Mouse (Mus musculus) midbrain, embryonic 15.5 days (tissue): ENCODE measurements around the gene Mfsd5. TPM values are rescaled to one million over a fixed set of nuclear protein-coding genes. Genes with fewer than 3 reads are reported as not detected.

Source experiments
- ATAC-seq: fragments of 200-750 bp; cut with Nextera tagmentation; replicated peaks from 2 replicates; pipeline ENCODE4 v1.8.0; 2017; ENCODE audit warnings: moderate TSS enrichment
- H3K27ac ChIP-seq: fragments of 300-500 bp; sonication (generic); 2 replicates; pipeline ENCODE4 v1.5.1; 2015; ENCODE audit warnings: mild to moderate bottlenecking, inconsistent platforms
- H3K27me3 ChIP-seq: fragments of 300-500 bp; sonication (generic); replicated peaks from 2 replicates; pipeline ENCODE4 v1.6.1; 2015; ENCODE audit warnings: inconsistent platforms
- H3K36me3 ChIP-seq: fragments of 300-500 bp; sonication (generic); replicated peaks from 2 replicates; pipeline ENCODE4 v1.6.1; 2015; ENCODE audit warnings: inconsistent platforms
- H3K4me1 ChIP-seq: fragments of 300-500 bp; sonication (generic); 2 replicates; pipeline ENCODE4 v1.6.1; 2015; ENCODE audit warnings: inconsistent platforms
- H3K4me2 ChIP-seq: fragments of 300-500 bp; sonication (generic); 2 replicates; pipeline ENCODE4 v1.6.1; 2015; ENCODE audit warnings: inconsistent platforms, mild to moderate bottlenecking, moderate library complexity
- H3K4me3 ChIP-seq: fragments of 300-500 bp; sonication (generic); 2 replicates; pipeline ENCODE4 v1.5.1; 2015; ENCODE audit warnings: mild to moderate bottlenecking, inconsistent platforms
- H3K9ac ChIP-seq: fragments of 300-500 bp; sonication (generic); 2 replicates; pipeline ENCODE4 v1.6.1; 2015; ENCODE audit warnings: mild to moderate bottlenecking, inconsistent platforms
- H3K9me3 ChIP-seq: fragments of 300-500 bp; sonication (generic); 2 replicates; pipeline ENCODE4 v1.6.1; 2016; ENCODE audit warnings: inconsistent platforms
- WGBS: fragments of 180-500 bp; shearing (Covaris S2); methylation state at CpG from one replicate; pipeline ENCODE4 v1.1.7; 2015; ENCODE audit warnings: mixed read lengths; 5-methylcytosine and 5-hydroxymethylcytosine counted together
- polyA plus RNA-seq: library from polyadenylated mRNA; unstranded; fragments of >200 nt; fragmentation: Nextera tagmentation; extraction: Ambion mirVana; gene quantifications from 2 replicates; pipeline ENCODE4 v1.2.1, GENCODE M21; 2015

Gene Mfsd5
- 58.5 and 64.0 TPM in 2 replicates for polyA plus RNA-seq

DNA sequence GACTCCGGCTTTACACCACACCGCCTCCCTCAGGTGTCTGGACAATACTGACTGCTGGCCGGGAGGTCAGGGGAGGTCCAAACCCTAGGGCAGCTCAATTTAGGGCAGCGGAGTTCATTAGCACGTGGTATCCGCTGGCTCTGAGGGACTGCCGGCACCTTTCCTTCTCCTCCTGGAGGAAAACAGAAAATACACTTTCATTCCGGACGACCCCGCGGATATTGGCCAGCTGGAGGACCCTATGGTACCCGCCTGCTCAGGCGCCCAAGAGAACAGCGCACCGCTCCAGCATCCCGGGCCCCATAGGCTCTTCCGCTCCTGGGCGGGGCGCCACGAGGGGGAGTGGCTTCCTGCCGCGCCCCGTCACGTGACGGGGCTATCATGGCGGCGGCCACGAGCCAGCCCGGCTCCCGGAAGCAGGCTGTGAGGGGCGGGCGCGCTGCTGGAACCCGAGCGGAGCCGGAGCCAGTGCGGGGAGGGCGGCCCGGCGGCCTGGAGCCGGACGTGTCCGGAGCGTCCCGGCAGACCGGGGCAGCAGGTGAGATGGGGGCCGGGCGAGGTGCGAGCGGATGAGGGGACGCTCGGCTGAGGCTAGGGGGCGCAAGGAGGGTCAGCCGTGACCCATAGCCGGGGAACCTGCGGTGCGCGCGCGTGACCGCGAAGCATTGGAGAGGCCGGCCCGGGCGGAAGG lies at the start of gene Mfsd5:
TSS of gene Mfsd5 (plus strand) at position 363 of the 691 bp plus-strand sequence.
- Histone ChIP-seq H3K27ac (peak within 1 kb of the TSS; percentile 90), H3K9ac (peak within 1 kb of the TSS; percentile 84), H3K4me2 (peak within 1 kb of the TSS; percentile 84), H3K4me1 (peaks cover 17% of the 10 kb centered on the region), H3K9me3 (no peaks in the 10 kb centered on the region), H3K27me3 (no peaks in the 10 kb centered on the region), H3K36me3 (peaks cover 13% of the 10 kb centered on the region; the same call in 1 of the 2 replicates), H3K4me3 (peak within 1 kb of the TSS; percentile 85)
- under 1% methylated on average over 64 of the region's 65 CpGs for WGBS
- peak; percentile 95 for ATAC-seq

GRCm38 (mm10) chr15:102230408-102231321 lies 48.6 kb upstream of the Mfsd5 start:
- H3K36me3 ChIP-seq: no peaks in the 10 kb centered on the region

DNA sequence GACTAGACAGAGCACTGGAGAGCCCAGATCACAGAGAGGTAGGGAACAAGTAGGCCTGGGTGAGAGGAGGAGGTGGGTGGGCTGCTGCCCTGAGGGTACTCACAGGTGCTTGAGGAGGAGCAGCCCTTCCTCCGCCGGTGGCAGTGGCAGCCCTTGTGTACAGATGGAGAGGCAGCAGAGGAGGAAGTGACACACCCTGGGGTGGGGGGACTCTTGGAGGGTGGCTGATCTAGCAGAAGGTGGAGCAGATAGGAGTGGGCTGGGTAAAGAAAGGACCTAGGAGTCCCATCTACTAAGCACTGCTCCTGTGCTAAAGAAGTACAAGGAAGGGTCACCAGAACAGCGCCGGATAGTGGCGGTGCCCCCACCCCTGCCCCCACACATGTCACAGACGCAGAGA lies 47.5 kb upstream of the Mfsd5 start, which contains the start of gene Itgb7:
TSS of gene Itgb7 (minus strand) at position 197 of the 400 bp plus-strand sequence.
- no peak within 1 kb of the TSS for H3K9ac ChIP-seq
- ATAC-seq: no peak
- H3K27ac ChIP-seq: no peak within 1 kb of the TSS
- H3K4me1 ChIP-seq: peaks cover 6% of the 10 kb centered on the region; the same call in 1 of the 2 replicates
- H3K27me3 ChIP-seq: no peaks in the 10 kb centered on the region
- WGBS: 58% methylated on average over 6 of the region's 6 CpGs
- H3K4me3 ChIP-seq: no peak within 1 kb of the TSS
- no peaks in the 10 kb centered on the region for H3K9me3 ChIP-seq
- H3K36me3 ChIP-seq: no peaks in the 10 kb centered on the region
- H3K4me2 ChIP-seq: no peak within 1 kb of the TSS

More at GRCm38 (mm10) chr15:102230408-102231321, 48.6 kb upstream of the Mfsd5 start:
- no peaks in the 10 kb centered on the region for H3K9me3 ChIP-seq
- no peak for ATAC-seq
- 86% methylated on average over 17 of the region's 17 CpGs for WGBS
- H3K9ac ChIP-seq: no peak overlapping the region
- no peaks in the 10 kb centered on the region for H3K27me3 ChIP-seq
- no peak overlapping the region for H3K27ac ChIP-seq
- H3K4me3 ChIP-seq: no peak overlapping the region
- no peak overlapping the region for H3K4me2 ChIP-seq
- H3K4me1 ChIP-seq: peaks cover 6% of the 10 kb centered on the region; the same call in 1 of the 2 replicates

GRCm38 (mm10) chr15:102232764-102233163 lies 46.5 kb upstream of the Mfsd5 start:
- Histone ChIP-seq H3K27ac (no peak overlapping the region), H3K36me3 (no peaks in the 10 kb centered on the region), H3K4me2 (no peak overlapping the region), H3K9me3 (no peaks in the 10 kb centered on the region), H3K4me1 (peaks cover 6% of the 10 kb centered on the region; the same call in 1 of the 2 replicates), H3K4me3 (no peak overlapping the region), H3K27me3 (no peaks in the 10 kb centered on the region), H3K9ac (no peak overlapping the region)
- no peak for ATAC-seq
- WGBS: 87% methylated on average over 7 of the region's 7 CpGs

DNA sequence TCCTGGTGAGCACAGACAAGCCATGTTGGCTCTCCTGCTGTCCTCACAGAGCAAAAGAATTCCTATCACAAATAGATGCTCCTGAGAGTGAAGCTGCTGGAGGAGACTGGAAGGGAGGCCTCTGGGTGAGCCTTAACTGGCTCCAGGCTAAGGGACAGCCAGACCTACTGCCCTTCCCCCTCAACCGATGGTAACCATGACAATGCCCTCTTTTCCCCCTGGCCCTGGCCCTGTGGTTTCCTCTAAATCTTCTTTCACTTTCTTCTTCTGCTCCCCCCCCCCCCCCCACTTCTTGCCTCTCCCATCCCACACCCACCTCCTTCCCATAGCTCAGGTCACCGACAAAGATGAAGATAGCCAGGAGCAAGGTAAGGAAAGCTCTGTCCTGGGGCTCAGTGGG lies 45.4 kb upstream of the Mfsd5 start:
- Histone ChIP-seq H3K4me3 (no peak overlapping the region), H3K27ac (no peak overlapping the region), H3K4me2 (no peak overlapping the region), H3K27me3 (no peaks in the 10 kb centered on the region), H3K9ac (no peak overlapping the region), H3K36me3 (no peaks in the 10 kb centered on the region), H3K9me3 (no peaks in the 10 kb centered on the region), H3K4me1 (peaks cover 6% of the 10 kb centered on the region; the same call in 1 of the 2 replicates)
- 31% methylated on average over 2 of the region's 2 CpGs for WGBS
- ATAC-seq: no peak

DNA sequence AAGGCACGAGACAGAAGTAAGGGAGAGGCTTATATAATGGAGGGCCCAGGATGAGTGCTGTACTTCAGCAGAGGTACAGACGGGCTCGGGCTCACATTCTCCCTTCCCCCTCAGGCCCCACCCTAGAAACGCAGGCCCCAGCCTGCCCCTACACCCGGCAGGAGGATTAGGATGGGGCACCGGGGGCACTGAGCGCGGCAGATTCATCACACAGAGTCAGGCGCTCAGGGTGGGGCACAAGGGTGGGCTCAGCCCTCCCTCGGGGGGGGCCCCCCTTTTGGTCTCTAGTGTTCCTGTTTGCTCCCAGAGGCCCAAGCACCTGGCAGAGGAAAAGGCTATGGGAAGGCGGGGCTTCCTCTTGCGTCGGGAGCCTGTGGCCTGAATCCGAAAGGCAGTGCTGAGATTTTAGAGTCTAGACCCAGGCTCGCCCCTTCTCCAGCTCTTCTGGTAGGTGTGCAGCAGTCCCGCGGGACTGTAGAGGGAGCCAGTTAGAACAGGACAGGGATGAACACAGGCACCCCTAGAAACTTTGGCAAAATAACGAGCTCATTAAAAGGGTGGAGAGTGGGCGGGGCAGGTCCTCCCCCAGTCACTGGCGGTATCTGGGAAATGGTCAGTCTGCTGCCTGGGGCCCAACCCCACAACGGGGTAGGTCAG lies 43.8 kb upstream of the Mfsd5 start:
- H3K36me3 ChIP-seq: no peaks in the 10 kb centered on the region
- no peak overlapping the region for H3K27ac ChIP-seq
- no peak overlapping the region for H3K4me3 ChIP-seq
- no peak for ATAC-seq
- no peak overlapping the region for H3K9ac ChIP-seq
- peaks cover 6% of the 10 kb centered on the region; the same call in 1 of the 2 replicates for H3K4me1 ChIP-seq
- H3K27me3 ChIP-seq: no peaks in the 10 kb centered on the region
- H3K4me2 ChIP-seq: no peak overlapping the region
- no peaks in the 10 kb centered on the region for H3K9me3 ChIP-seq
- 17% methylated on average over 21 of the region's 21 CpGs for WGBS

DNA sequence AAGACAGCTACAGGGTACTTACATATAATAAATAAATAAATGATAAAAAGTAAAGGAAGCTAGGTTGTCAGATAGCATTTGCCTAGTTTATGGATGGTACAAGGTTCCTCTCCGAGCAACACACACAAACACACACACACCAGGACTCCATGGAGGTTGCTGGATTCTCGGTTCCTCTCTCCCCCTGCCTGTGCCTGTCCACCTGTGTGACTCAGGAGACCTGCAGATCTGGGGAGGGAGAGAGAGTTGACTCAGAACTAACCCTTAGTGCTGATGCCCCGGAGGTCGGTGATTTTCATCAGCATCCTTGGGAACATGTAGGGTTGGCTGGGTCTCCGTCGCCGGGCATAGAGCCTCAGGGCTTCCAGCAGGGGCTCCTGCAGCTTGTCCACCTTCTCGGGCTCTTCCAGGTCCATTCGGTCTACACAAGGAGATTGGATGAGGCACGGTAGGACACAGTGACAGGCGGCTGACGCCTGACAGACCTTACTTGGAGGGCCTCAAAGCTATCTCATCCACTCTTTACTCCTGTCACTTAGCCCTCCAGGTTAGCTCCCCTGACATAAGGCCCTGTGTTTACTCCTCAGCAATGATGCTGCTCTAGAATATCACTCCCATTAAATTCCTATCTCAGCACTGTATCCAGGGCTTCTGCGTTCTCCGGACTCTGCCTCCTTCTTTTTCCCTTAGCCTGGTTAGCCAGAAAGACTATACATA lies 40.6 kb upstream of the Mfsd5 start:
- Histone ChIP-seq H3K4me3 (no peak overlapping the region), H3K4me2 (no peak overlapping the region), H3K27me3 (peaks cover 21% of the 10 kb centered on the region), H3K9me3 (no peaks in the 10 kb centered on the region), H3K4me1 (peaks cover 11% of the 10 kb centered on the region), H3K36me3 (no peaks in the 10 kb centered on the region), H3K9ac (no peak overlapping the region), H3K27ac (no peak overlapping the region)
- ATAC-seq: no peak
- whole genome bisulfite sequencing: 83% methylated on average over 14 of the region's 14 CpGs

DNA sequence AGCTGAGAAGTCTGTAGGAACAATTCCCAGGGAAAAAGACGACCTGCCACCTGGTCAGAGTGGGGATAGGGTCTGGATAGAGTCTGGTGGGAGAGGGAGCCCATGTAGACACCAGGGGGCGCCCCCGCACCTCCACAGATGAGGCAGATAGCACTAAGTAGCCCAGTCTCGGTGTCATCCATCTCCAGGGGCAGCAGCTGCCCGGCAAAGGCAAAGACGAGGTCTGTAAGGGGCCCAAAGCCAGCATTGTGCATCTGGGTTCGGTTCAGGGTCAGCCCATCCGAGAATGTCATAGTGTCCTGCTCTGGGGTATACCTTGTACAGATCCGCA lies 40.0 kb upstream of the Mfsd5 start:
- H3K9ac ChIP-seq: no peak overlapping the region
- WGBS: 9% methylated on average over 9 of the region's 9 CpGs
- 0 out of 2 replicates have a peak, but pooled peaks have one; percentile 58 for ATAC-seq

GRCm38 (mm10) chr15:102239851-102240250 lies 39.4 kb upstream of the Mfsd5 start:
- Histone ChIP-seq H3K4me1 (peaks cover 15% of the 10 kb centered on the region), H3K27ac (no peak overlapping the region), H3K4me3 (no peak overlapping the region), H3K36me3 (no peaks in the 10 kb centered on the region), H3K4me2 (no peak overlapping the region), H3K27me3 (peaks cover 31% of the 10 kb centered on the region), H3K9me3 (no peaks in the 10 kb centered on the region), H3K9ac (no peak overlapping the region)
- 79% methylated on average over 11 of the region's 11 CpGs for WGBS
- no peak for ATAC-seq

More for the DNA sequence above, 40.0 kb upstream of the Mfsd5 start:
- Histone ChIP-seq H3K4me2 (no peak overlapping the region), H3K36me3 (no peaks in the 10 kb centered on the region), H3K27ac (no peak overlapping the region), H3K4me3 (no peak overlapping the region), H3K27me3 (peaks cover 26% of the 10 kb centered on the region), H3K9me3 (no peaks in the 10 kb centered on the region), H3K4me1 (peaks cover 12% of the 10 kb centered on the region)

DNA sequence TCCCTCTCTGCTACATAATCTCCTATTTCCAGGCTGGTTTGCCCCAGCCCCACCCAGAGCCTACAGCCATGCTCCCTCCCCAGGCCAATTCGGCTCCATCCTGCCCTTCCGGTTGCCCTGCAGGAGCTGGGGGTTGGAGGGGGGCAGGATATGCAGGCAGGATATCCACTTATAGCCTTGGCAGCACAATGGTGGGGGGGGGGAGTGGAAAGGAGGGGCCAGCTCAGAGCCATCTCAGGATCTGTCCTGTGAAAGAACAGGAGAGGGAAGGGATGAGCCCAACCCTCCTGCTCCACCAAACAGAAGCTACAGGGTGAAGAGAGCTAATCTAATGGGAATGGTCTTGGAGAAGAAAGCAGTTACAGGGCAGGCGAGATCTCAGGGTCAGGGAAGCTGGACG lies 38.6 kb upstream of the Mfsd5 start:
- Histone ChIP-seq H3K36me3 (no peaks in the 10 kb centered on the region), H3K9ac (no peak overlapping the region), H3K9me3 (no peaks in the 10 kb centered on the region), H3K27ac (no peak overlapping the region), H3K4me2 (no peak overlapping the region), H3K27me3 (peaks cover 37% of the 10 kb centered on the region), H3K4me3 (no peak overlapping the region), H3K4me1 (peaks cover 16% of the 10 kb centered on the region)
- 82% methylated on average over 4 of the region's 4 CpGs for WGBS
- ATAC-seq: no peak

DNA sequence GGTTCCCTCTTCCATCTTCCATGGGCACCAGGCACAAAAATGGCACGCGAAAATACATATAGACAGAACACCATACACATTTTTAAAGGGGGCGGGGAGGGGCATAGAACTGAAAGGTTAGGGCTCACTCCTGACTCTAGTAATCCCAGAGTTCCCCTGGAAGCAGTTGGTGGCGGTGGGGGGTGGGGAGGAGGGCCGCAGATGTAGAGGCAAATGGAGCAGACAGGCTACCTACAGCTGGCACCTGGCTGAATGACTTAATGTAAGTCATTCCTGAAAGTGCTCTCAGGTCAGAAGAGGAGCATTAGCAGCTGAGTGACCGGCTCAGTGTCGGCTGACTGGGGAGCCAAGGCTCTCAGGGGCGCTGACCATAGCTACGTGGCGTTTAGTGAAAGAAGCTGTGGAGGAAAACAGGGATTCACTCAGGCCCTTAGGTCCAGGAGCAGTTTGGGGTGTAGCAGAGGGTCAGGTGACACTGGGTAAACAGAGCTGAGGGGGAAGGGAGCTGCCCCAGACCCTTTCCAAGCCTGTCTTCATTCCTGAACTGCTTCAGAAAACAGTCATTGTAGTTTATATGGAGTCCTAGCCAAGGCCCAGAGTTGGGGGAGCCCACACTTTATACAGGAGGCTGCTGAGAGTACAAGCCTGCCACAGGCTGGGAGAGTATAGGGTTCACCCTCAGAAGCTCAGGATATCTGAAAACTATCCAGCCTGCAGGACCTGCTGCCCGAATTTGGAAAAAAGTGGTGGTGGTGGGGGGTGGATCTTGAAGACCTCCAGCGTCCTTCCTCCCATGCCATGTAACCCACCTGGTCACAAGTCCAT lies 36.6 kb upstream of the Mfsd5 start:
- no peak for ATAC-seq
- H3K27me3 ChIP-seq: peaks cover 40% of the 10 kb centered on the region
- H3K36me3 ChIP-seq: no peaks in the 10 kb centered on the region
- H3K4me2 ChIP-seq: no peak overlapping the region
- H3K9ac ChIP-seq: no peak overlapping the region
- WGBS: 31% methylated on average over 12 of the region's 12 CpGs
- H3K4me3 ChIP-seq: no peak overlapping the region
- H3K27ac ChIP-seq: no peak overlapping the region
- H3K4me1 ChIP-seq: peaks cover 32% of the 10 kb centered on the region
- H3K9me3 ChIP-seq: no peaks in the 10 kb centered on the region
